Mouse (Mus musculus): ENCODE data around the gene Atp6v1f.

DNA sequence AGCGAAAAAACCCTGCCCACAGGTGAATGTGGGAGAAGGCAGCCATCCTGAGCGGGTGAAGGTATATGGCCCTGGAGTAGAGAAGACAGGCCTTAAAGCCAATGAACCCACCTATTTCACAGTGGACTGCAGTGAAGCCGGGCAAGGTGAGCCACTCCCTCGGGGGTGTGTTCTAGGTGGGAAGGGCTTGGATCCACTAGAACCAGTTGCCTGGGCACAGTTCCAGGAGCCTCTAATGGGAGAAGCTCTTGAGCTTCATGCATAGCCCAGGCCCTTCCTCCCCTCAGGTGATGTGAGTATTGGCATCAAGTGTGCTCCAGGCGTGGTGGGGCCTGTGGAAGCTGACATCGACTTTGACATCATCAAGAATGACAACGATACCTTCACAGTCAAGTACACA is 22.2 kb upstream of the Atp6v1f start:
- TF ChIP-seq POLR2A (IDR thresholded peaks at IDR 0.05; ENCODE audit: low read depth, low read length) = no peak
- TF ChIP-seq ETS1 (conservative IDR thresholded peaks at IDR 0.05; ENCODE audit: low read depth, low read length) = no peak
- no peak for TF ChIP-seq RAD21 (IDR thresholded peaks at IDR 0.05; ENCODE audit: low read depth, low read length)
- no peak for TF ChIP-seq E2F4 (IDR thresholded peaks at IDR 0.05; ENCODE audit: insufficient replicate concordance, low read depth, low read length)

All from CH12.LX (cell line).